Mouse (Mus musculus) lung, embryonic 14.5 days (tissue): ENCODE results near the gene Pdcd5. TPM values are rescaled to one million over a fixed set of nuclear protein-coding genes. Genes with fewer than 3 reads are reported as not detected.

ENCODE experiments used
- ATAC-seq: fragments of 200-750 bp; cut with Nextera tagmentation; 2 replicates; pipeline ENCODE4 v1.8.0; 2017; ENCODE audit warnings: mild to moderate bottlenecking, moderate TSS enrichment, moderate library complexity; ENCODE audit not compliant: insufficient read depth
- DNase-seq: peaks from one replicate; pipeline ENCODE4 v3.0.0-alpha.2; 2015
- H3K27ac ChIP-seq: fragments of 300-500 bp; sonication (generic); 2 replicates; pipeline ENCODE4 v1.5.1; 2014; ENCODE audit warnings: low read depth, mild to moderate bottlenecking, moderate library complexity
- H3K27me3 ChIP-seq: fragments of 300-500 bp; sonication (generic); 2 replicates; pipeline ENCODE4 v1.6.1; 2014; ENCODE audit warnings: low read length, control low read depth; ENCODE audit not compliant: insufficient read depth
- H3K36me3 ChIP-seq: fragments of 300-500 bp; sonication (generic); 2 replicates; pipeline ENCODE4 v1.6.1; 2014; ENCODE audit warnings: control low read depth; ENCODE audit not compliant: insufficient read depth
- H3K4me1 ChIP-seq: fragments of 300-500 bp; sonication (generic); 2 replicates; pipeline ENCODE4 v1.6.1; 2014; ENCODE audit warnings: antibody characterized with exemption, control low read depth; ENCODE audit not compliant: insufficient read depth
- H3K4me2 ChIP-seq: fragments of 300-500 bp; sonication (generic); 2 replicates; pipeline ENCODE4 v1.6.1; 2014; ENCODE audit warnings: mild to moderate bottlenecking
- H3K4me3 ChIP-seq: fragments of 300-500 bp; sonication (generic); 2 replicates; pipeline ENCODE4 v1.5.1; 2014; ENCODE audit warnings: low read depth, low read length
- H3K9ac ChIP-seq: fragments of 300-500 bp; sonication (generic); 2 replicates; pipeline ENCODE4 v1.6.1; 2014
- H3K9me3 ChIP-seq: fragments of 300-500 bp; sonication (generic); 2 replicates; pipeline ENCODE4 v1.6.1; 2016; ENCODE audit warnings: low read depth, low read length, control low read depth
- CTCF ChIP-seq: IDR thresholded peaks from 2 replicates; pipeline ENCODE4 v1.5.1; 2016; ENCODE audit warnings: antibody characterized with exemption, low read depth
- WGBS: fragments of 180-500 bp; shearing (Covaris S2); extraction: QIAGEN DNeasy Blood & Tissue Kit; methylation state at CpG from one replicate; pipeline ENCODE4 v1.1.7; 2014; 5-methylcytosine and 5-hydroxymethylcytosine counted together
- polyA plus RNA-seq: library from polyadenylated mRNA; unstranded; fragments of >200 nt; fragmentation: Nextera tagmentation; extraction: Ambion mirVana; gene quantifications from 2 replicates; pipeline ENCODE4 v1.2.1, GENCODE M21; 2014

Pdcd5 gene
- polyA plus RNA-seq, 1 experiment from 2014 or later, result 281 TPM

DNA sequence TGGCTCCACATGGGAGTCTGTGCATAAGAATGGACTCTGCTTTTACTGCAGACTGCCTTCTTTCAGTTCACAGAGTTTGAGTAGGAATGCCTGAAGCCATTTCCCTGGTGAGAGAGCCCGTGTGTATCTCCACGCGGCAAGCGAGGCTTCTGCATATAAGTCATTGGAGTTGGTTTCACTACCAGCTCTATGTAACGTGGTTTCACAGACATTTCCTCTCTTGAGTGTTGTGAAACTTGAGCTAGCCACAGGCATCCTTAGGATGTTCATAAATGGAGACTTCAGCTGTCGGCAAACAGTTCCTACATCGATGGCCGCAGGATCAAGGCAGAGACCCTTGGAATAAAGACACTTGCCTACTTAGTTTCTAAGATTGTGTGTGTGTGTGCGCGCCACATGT is 38.1 kb downstream of the Pdcd5 start:
- Histone ChIP-seq H3K4me1 (no peaks in the 10 kb centered on the region), H3K9me3 (no peaks in the 10 kb centered on the region), H3K27ac (no peak overlapping the region), H3K36me3 (peaks cover 52% of the 10 kb centered on the region), H3K9ac (no peak overlapping the region), H3K4me3 (no peak overlapping the region), H3K4me2 (no peak overlapping the region), H3K27me3 (no peaks in the 10 kb centered on the region)
- no peak for DNase-seq
- TF ChIP-seq CTCF, result no peak
- no peak for ATAC-seq
- 93% methylated on average over 10 of the region's 10 CpGs for WGBS

GRCm38 (mm10) chr7:35606816-35607215 is 40.5 kb downstream of the Pdcd5 start:
- peaks cover 54% of the 10 kb centered on the region for H3K36me3 ChIP-seq
- no peak overlapping the region for H3K9ac ChIP-seq
- TF ChIP-seq CTCF, result no peak
- H3K9me3 ChIP-seq, result no peaks in the 10 kb centered on the region
- DNase-seq (no peak), ATAC-seq (no peak)
- H3K4me2 ChIP-seq, result no peak overlapping the region
- H3K27me3 ChIP-seq, result no peaks in the 10 kb centered on the region
- H3K4me1 ChIP-seq, result no peaks in the 10 kb centered on the region
- H3K27ac ChIP-seq, result no peak overlapping the region
- H3K4me3 ChIP-seq, result no peak overlapping the region
- 84% methylated on average over 10 of the region's 10 CpGs for WGBS

DNA sequence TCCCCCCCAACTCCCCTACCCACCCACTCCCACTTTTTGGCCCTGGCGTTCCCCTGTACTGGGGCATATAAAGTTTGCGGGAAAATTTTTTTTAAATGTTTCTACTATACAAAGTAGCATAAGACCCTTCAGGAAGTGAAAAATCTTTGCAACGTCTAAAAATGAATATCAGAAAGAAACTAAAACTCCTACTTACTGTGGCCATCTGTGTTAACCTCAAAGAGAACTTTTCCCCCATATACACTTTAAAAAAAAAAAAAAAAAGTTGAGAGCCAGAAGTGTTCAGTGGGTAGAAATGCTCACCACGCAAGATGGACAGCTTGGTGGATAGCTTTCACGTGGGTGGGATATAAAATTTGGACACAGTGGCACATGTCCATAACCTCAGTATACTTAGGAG is 44.6 kb downstream of the Pdcd5 start:
- H3K27me3 ChIP-seq, result no peaks in the 10 kb centered on the region
- H3K9me3 ChIP-seq, result no peaks in the 10 kb centered on the region
- H3K4me1 ChIP-seq, result no peaks in the 10 kb centered on the region
- H3K27ac ChIP-seq, result no peak overlapping the region
- DNase-seq (no peak), ATAC-seq (no peak)
- peaks cover 31% of the 10 kb centered on the region for H3K36me3 ChIP-seq
- H3K9ac ChIP-seq, result no peak overlapping the region
- no peak overlapping the region for H3K4me3 ChIP-seq
- no peak for TF ChIP-seq CTCF
- 93% methylated on average over 5 of the region's 5 CpGs for WGBS
- H3K4me2 ChIP-seq, result no peak overlapping the region

DNA sequence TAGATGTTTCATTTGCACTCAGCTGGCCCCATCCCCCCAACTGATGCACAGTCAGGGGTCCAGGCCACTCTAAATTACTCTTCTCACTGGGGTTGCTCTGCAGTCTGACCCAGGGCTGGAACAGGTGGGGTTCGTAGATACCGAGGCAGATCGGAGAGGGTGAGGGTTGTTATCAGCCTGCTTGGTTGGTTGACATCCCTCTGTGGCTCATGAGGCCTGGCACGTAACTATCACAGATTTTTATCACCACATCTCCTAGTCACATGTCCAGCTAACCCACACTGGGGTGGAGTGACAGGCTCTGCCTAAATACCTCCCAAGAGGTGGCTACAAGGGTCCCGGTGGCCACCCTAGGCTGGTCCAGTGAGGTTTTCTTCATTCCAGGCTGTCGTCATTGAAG is 46.2 kb downstream of the Pdcd5 start:
- TF ChIP-seq CTCF, result no peak
- 80% methylated on average over 6 of the region's 6 CpGs for WGBS
- Histone ChIP-seq H3K4me3 (no peak overlapping the region), H3K36me3 (peaks cover 36% of the 10 kb centered on the region), H3K27me3 (no peaks in the 10 kb centered on the region), H3K27ac (no peak overlapping the region), H3K4me2 (no peak overlapping the region), H3K4me1 (no peaks in the 10 kb centered on the region), H3K9ac (no peak overlapping the region), H3K9me3 (no peaks in the 10 kb centered on the region)
- DNase-seq, result no peak
- no peak for ATAC-seq

- Histone ChIP-seq H3K9me3 (no peaks in the 10 kb centered on the region), H3K4me3 (no peak overlapping the region), H3K4me2 (no peak overlapping the region), H3K36me3 (peaks cover 39% of the 10 kb centered on the region), H3K27me3 (no peaks in the 10 kb centered on the region), H3K4me1 (no peaks in the 10 kb centered on the region), H3K27ac (no peak overlapping the region), H3K9ac (no peak overlapping the region)
- WGBS, result 91% methylated on average over 10 of the region's 10 CpGs
- ATAC-seq (no peak), DNase-seq (no peak)
- no peak for TF ChIP-seq CTCF
Observed at GRCm38 (mm10) chr7:35600031-35600430, 47.3 kb downstream of the Pdcd5 start.

DNA sequence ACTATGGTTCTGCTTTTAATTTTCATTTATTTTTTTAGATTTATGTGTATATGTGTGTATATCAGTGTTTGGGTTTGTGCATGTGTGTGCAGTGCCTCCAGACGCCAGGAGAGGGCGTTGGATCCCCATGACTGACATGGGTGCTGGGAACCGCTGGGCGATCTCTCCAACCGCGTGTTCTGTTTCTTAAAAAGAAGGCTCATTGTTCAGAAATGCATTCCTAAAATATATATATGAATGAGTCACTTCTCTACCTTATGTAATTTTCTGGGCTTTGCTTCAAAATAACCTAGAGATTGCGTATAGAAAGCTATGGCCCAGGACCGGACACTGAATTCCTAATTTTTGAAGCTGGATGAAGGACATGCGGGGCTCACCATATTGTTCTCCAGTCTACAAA is 47.8 kb downstream of the Pdcd5 start:
- TF ChIP-seq CTCF, result peak; percentile 18; the same call in 1 of the 2 replicates
- H3K4me3 ChIP-seq, result no peak overlapping the region
- no peaks in the 10 kb centered on the region for H3K4me1 ChIP-seq
- no peak for ATAC-seq
- H3K27me3 ChIP-seq, result no peaks in the 10 kb centered on the region
- no peak overlapping the region for H3K9ac ChIP-seq
- no peak overlapping the region for H3K27ac ChIP-seq
- peaks cover 41% of the 10 kb centered on the region for H3K36me3 ChIP-seq
- 87% methylated on average over 9 of the region's 9 CpGs for WGBS
- H3K9me3 ChIP-seq, result no peaks in the 10 kb centered on the region
- H3K4me2 ChIP-seq, result no peak overlapping the region
- DNase-seq, result no peak

DNA sequence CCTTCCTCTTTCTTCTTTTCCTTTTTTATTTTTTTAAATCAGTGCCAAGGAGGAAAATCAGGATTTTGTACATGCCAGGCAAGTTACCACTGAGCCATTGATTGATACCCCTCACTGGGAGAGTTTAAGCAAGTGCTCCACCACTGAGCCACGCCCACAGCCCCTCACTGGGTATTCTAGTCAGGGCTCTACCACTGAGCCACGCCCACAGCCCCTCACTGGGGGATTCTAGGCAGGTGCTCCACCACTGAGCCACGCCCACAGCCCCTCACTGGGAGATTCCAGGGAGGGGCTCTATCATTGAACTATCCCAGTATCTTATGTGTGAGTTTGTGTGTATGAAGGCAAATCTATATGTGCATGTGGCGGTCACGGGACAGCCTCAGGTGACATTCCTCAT is 53.0 kb downstream of the Pdcd5 start:
- Histone ChIP-seq H3K9me3 (no peaks in the 10 kb centered on the region), H3K9ac (no peak overlapping the region), H3K4me3 (no peak overlapping the region), H3K27ac (no peak overlapping the region), H3K36me3 (peaks cover 37% of the 10 kb centered on the region), H3K4me1 (no peaks in the 10 kb centered on the region), H3K4me2 (no peak overlapping the region), H3K27me3 (no peaks in the 10 kb centered on the region)
- WGBS, result 88% methylated on average over 5 of the region's 5 CpGs
- no peak for DNase-seq
- TF ChIP-seq CTCF, result no peak
- no peak for ATAC-seq

Other genes with a start within 250 kb of the Pdcd5 start
- gene Slc7a9, start 198.7 kb downstream of the Pdcd5 start, polyA plus RNA-seq, result 0.49 and 0.67 TPM in 2 replicates
- gene Tdrd12, start 109.8 kb downstream of the Pdcd5 start, polyA plus RNA-seq, result 0.30 and 0.75 TPM in 2 replicates
- 53.9 and 54.9 TPM in 2 replicates for gene Nudt19, start 91.2 kb downstream of the Pdcd5 start, polyA plus RNA-seq
- 0.24 and 0.36 TPM in 2 replicates for gene Rgs9bp, start 61.9 kb downstream of the Pdcd5 start, polyA plus RNA-seq
- gene Ankrd27, start 61.3 kb downstream of the Pdcd5 start, polyA plus RNA-seq, result 38.1 and 38.8 TPM in 2 replicates
- 36.1 and 39.4 TPM in 2 replicates for gene Dpy19l3, start 106.9 kb upstream of the Pdcd5 start, polyA plus RNA-seq
- gene Zfp507, start 155.5 kb upstream of the Pdcd5 start, polyA plus RNA-seq, result 19.0 and 20.6 TPM in 2 replicates